Mouse (Mus musculus): Measurements from ENCODE around the gene Def6.

- no peak for TF ChIP-seq EP300 (optimal IDR thresholded peaks at IDR 0.05)
- TF ChIP-seq CTCF (IDR thresholded peaks at IDR 0.05; ENCODE audit: low read depth), result peak; percentile 91
These were observed 3.4 kb upstream of the Def6 start for GRCm38 (mm10) chr17:28204052-28204720.
